Mouse (Mus musculus) effector memory CD4-positive, alpha-beta T cell, adult 7 months (primary cell): ENCODE measurements around the gene C1qa. TPM values are rescaled to one million over a fixed set of nuclear protein-coding genes. Genes with fewer than 3 reads are reported as not detected.

Experiments
- polyA plus RNA-seq: library from polyadenylated mRNA; unstranded; fragments of 100-300 nt; shearing (Covaris generic); gene quantifications from one replicate; pipeline ENCODE4 v1.2.1, GENCODE M21; 2017

The C1qa gene
- not detected for polyA plus RNA-seq

DNA sequence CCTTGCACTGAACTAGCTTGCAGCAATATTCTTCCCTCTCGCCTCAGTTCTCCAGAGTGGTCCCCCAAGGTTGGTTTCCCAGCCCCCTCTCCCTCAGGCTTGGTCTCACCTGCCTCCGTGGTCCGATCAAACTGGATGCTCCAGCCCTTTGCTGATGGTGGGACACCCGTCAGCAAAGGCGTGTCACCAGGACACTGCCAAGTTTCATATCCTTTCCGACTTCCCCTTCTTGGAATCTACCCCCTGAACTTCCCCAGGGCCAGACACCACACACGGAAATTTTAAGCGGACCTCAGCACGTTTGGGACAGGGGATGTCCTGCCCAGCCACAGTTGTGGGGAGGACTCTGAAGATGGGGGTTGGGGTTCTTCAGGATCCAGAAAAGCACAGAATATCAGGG, at the start of gene C1qa:
TSS of gene C1qa (minus strand) at position 167 of the 400 bp plus-strand sequence.

GRCm38 (mm10) chr4:136892811-136893210, 5.8 kb downstream of the C1qa start, which contains the start of gene C1qc:
Gene C1qc (minus strand): TSS chr4:136893065.

DNA sequence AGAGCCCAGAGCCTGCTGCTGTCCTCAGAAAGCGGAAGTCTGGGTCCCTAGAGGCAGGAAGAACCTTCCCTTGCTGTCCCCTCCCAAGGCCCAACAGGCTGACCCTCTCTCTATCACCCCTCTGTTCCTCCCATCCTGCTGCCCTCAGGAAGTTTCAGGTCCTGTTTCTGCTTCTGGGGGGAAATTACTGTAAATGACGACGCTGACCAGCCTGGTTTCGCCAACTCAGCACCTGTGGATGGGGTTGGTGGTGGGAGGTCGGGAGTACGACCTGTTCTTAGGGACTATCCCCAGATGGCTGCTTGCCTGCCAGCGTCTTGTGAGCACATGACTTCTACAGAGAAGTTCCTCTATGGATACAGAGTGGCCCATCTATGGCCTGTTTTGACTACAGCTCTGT, 12.5 kb downstream of the C1qa start, which contains the start of gene C1qb:
TSS of gene C1qb (minus strand) at position 87 of the 400 bp plus-strand sequence.

Other genes with a start within 250 kb of the C1qa start
- gene Ephb2, start 62.8 kb downstream of the C1qa start, polyA plus RNA-seq = 0.12 TPM
- gene C1qb, start 12.6 kb downstream of the C1qa start, polyA plus RNA-seq = not detected
- gene C1qc, start 5.7 kb downstream of the C1qa start, polyA plus RNA-seq = not detected
- gene Epha8, start 58.0 kb upstream of the C1qa start, polyA plus RNA-seq = not detected
- 10.5 TPM for gene Zbtb40, start 150.0 kb upstream of the C1qa start, polyA plus RNA-seq